Mouse (Mus musculus) lung, embryonic 14.5 days (tissue): Measurements from ENCODE around the gene Pamr1. TPM values are rescaled to one million over a fixed set of nuclear protein-coding genes. Genes with fewer than 3 reads are reported as not detected.

Source experiments
- ATAC-seq: fragments of 200-750 bp; cut with Nextera tagmentation; 2 replicates; pipeline ENCODE4 v1.8.0; 2017; ENCODE audit warnings: mild to moderate bottlenecking, moderate TSS enrichment, moderate library complexity; ENCODE audit not compliant: insufficient read depth
- DNase-seq: peaks from one replicate; pipeline ENCODE4 v3.0.0-alpha.2; 2015
- H3K27ac ChIP-seq: fragments of 300-500 bp; sonication (generic); 2 replicates; pipeline ENCODE4 v1.5.1; 2014; ENCODE audit warnings: low read depth, mild to moderate bottlenecking, moderate library complexity
- H3K27me3 ChIP-seq: fragments of 300-500 bp; sonication (generic); 2 replicates; pipeline ENCODE4 v1.6.1; 2014; ENCODE audit warnings: low read length, control low read depth; ENCODE audit not compliant: insufficient read depth
- H3K36me3 ChIP-seq: fragments of 300-500 bp; sonication (generic); 2 replicates; pipeline ENCODE4 v1.6.1; 2014; ENCODE audit warnings: control low read depth; ENCODE audit not compliant: insufficient read depth
- H3K4me1 ChIP-seq: fragments of 300-500 bp; sonication (generic); 2 replicates; pipeline ENCODE4 v1.6.1; 2014; ENCODE audit warnings: antibody characterized with exemption, control low read depth; ENCODE audit not compliant: insufficient read depth
- H3K4me2 ChIP-seq: fragments of 300-500 bp; sonication (generic); 2 replicates; pipeline ENCODE4 v1.6.1; 2014; ENCODE audit warnings: mild to moderate bottlenecking
- H3K4me3 ChIP-seq: fragments of 300-500 bp; sonication (generic); 2 replicates; pipeline ENCODE4 v1.5.1; 2014; ENCODE audit warnings: low read depth, low read length
- H3K9ac ChIP-seq: fragments of 300-500 bp; sonication (generic); 2 replicates; pipeline ENCODE4 v1.6.1; 2014
- H3K9me3 ChIP-seq: fragments of 300-500 bp; sonication (generic); 2 replicates; pipeline ENCODE4 v1.6.1; 2016; ENCODE audit warnings: low read depth, low read length, control low read depth
- CTCF ChIP-seq: IDR thresholded peaks from 2 replicates; pipeline ENCODE4 v1.5.1; 2016; ENCODE audit warnings: antibody characterized with exemption, low read depth
- WGBS: fragments of 180-500 bp; shearing (Covaris S2); extraction: QIAGEN DNeasy Blood & Tissue Kit; methylation state at CpG from one replicate; pipeline ENCODE4 v1.1.7; 2014; 5-methylcytosine and 5-hydroxymethylcytosine counted together
- polyA plus RNA-seq: library from polyadenylated mRNA; unstranded; fragments of >200 nt; fragmentation: Nextera tagmentation; extraction: Ambion mirVana; gene quantifications from 2 replicates; pipeline ENCODE4 v1.2.1, GENCODE M21; 2014

The Pamr1 gene
- polyA plus RNA-seq, 1 experiment from 2014 or later: 16.2 TPM

DNA sequence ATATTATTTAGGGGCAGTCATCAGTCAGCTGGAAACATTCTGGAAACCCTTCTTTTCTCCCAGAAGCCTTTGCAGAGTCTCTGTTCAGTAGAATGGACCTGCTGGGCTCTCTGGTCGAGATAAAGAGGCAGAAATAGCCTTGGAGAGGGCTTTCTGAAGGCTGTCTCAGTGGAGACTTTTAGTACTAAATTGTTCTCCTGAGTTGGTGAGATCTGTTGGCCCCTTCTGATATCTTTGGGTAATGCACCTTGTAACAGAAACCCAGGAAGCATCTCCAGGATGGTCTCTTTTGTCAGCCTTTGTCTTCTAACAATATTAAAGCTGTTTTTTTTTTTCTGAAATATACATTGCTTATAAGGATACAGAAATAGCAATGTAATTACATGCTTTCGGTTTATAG is 111.2 kb downstream of the Pamr1 start:
- 0 out of 2 replicates have a peak, but pooled peaks cover 3% of the 10 kb centered on the region for H3K4me1 ChIP-seq
- DNase-seq (no peak), ATAC-seq (no peak)
- peaks cover 42% of the 10 kb centered on the region for H3K27me3 ChIP-seq
- H3K27ac ChIP-seq: no peak overlapping the region
- H3K36me3 ChIP-seq: no peaks in the 10 kb centered on the region
- TF ChIP-seq CTCF: no peak
- H3K4me3 ChIP-seq: no peak overlapping the region
- no peak overlapping the region for H3K9ac ChIP-seq
- H3K9me3 ChIP-seq: no peaks in the 10 kb centered on the region
- no peak overlapping the region for H3K4me2 ChIP-seq
- 57% methylated on average over 2 of the region's 2 CpGs for WGBS

DNA sequence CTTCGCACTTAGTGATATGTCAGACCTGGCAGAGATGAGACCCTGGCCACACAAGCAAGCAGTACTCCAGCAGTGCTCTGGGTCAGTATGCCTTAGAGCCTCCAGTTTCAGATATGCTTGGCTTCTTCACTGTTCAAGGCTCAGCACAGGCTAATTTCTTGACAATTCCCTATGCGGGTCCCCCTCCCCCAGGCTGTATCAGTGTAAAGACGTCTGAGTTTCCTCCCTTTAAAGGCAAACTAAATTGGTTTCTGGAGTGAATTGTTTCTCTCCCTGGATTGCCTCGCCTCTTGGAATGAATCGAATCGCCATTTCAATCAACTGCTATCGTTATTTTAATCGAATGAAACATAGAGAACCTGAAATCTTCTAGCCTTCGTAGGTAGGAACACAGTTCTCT is 113.1 kb downstream of the Pamr1 start:
- ATAC-seq: no peak
- 53% methylated on average over 9 of the region's 9 CpGs for WGBS
- Histone ChIP-seq H3K9ac (no peak overlapping the region), H3K4me1 (0 out of 2 replicates have a peak, but pooled peaks cover 5% of the 10 kb centered on the region), H3K36me3 (no peaks in the 10 kb centered on the region), H3K4me2 (no peak overlapping the region), H3K9me3 (no peaks in the 10 kb centered on the region), H3K27ac (no peak overlapping the region), H3K4me3 (no peak overlapping the region), H3K27me3 (peaks cover 27% of the 10 kb centered on the region)
- DNase-seq: no peak
- no peak for TF ChIP-seq CTCF

DNA sequence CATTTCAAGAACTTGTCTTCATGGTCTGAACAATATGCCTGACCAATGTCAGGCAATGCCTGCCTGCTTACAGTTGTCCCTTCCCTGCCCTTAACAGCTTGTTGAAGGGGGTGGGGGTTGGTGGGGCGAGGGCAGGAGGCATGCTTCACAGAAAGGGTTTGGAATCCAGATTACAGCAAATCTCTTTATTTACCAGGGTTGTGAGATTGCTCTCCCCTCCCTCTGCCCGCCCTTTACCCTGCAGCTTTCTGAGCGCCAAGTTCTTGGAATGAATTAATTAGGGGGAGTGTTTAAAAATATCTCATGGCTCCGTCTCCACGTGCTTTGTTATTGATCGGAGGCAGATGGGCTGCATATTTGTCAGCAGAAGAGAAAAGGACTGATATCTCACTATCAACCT is 113.5 kb downstream of the Pamr1 start:
- ATAC-seq (no peak), DNase-seq (peak; percentile 35)
- WGBS: 12% methylated on average over 6 of the region's 6 CpGs
- Histone ChIP-seq H3K9me3 (no peaks in the 10 kb centered on the region), H3K36me3 (no peaks in the 10 kb centered on the region), H3K27ac (no peak overlapping the region), H3K4me2 (no peak overlapping the region), H3K4me3 (no peak overlapping the region), H3K27me3 (peaks cover 23% of the 10 kb centered on the region), H3K4me1 (0 out of 2 replicates have a peak, but pooled peaks cover 4% of the 10 kb centered on the region), H3K9ac (no peak overlapping the region)
- no peak for TF ChIP-seq CTCF

DNA sequence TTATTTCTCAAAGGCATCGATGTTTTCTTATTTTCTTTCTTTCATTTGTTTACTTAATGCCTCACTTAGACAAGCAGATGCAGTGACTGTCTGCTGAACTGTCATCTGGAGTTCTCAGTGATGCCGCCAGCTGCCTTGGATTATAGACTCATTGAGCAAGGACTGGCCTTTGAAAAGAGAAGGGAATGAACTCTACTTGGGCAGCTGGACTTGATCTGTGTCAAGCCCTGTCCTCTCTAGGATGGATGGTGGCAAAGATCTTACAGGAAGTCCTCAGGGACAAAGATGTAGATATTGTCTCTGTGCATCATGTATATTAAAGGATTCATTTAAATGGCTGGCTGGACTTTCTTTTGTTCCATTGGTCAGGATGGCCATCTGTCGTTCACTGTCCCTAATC is 114.1 kb downstream of the Pamr1 start:
- Histone ChIP-seq H3K27ac (peak overlapping the region; percentile 37), H3K4me3 (no peak overlapping the region), H3K9ac (no peak overlapping the region), H3K4me2 (no peak overlapping the region), H3K9me3 (no peaks in the 10 kb centered on the region), H3K36me3 (no peaks in the 10 kb centered on the region), H3K27me3 (peaks cover 19% of the 10 kb centered on the region), H3K4me1 (0 out of 2 replicates have a peak, but pooled peaks cover 4% of the 10 kb centered on the region)
- 40% methylated on average over 3 of the region's 3 CpGs for WGBS
- TF ChIP-seq CTCF: no peak
- DNase-seq (peak; percentile 77), ATAC-seq (peak; percentile 70)

DNA sequence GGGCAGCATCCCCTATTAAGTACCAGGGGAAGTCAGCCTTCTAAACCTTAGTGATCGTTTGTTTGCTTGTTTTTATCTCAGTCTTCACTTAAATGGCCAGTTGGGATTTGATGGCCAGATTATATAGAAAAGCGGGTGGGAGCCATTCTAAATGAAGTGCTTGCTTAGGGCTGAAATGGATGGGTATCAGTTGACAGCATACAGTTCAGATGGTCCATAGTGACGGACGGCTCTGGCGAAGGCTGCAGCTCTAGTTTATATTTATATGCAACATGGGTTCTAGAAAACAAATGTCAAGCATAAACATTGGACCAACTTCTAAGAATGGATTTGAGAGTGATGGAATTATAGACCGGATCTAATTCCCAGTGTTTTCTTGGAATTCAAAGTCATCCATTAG is 118.2 kb downstream of the Pamr1 start:
- TF ChIP-seq CTCF: no peak

DNA sequence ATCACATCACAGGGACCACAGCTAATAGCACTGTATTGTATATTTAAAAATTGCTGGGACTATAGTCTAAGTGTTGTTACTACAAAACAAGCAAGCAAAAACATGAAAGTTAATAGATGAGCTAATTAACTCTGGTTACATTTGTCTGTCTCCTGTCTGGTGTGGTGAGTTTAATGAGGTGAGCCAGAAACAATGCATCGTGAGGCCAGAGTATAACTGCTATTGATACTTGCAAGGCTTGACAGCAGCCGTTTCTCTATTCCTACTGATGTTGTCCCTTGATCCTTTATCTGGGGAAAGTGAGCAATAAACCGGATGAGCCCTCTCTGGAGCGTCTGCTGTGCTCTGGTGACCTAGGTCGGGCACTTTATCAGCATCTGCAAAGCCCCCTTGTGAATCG is 119.8 kb downstream of the Pamr1 start:
- 15% methylated on average over 6 of the region's 6 CpGs for WGBS
- no peak overlapping the region for H3K27ac ChIP-seq
- H3K27me3 ChIP-seq: no peaks in the 10 kb centered on the region
- peak; percentile 59 for DNase-seq
- 0 out of 2 replicates have a peak, but pooled peaks cover 4% of the 10 kb centered on the region for H3K4me1 ChIP-seq
- no peak overlapping the region for H3K4me3 ChIP-seq
- H3K36me3 ChIP-seq: no peaks in the 10 kb centered on the region
- no peak for TF ChIP-seq CTCF
- no peak overlapping the region for H3K4me2 ChIP-seq
- no peak overlapping the region for H3K9ac ChIP-seq
- peak; percentile 66; the same call in 1 of the 2 replicates for ATAC-seq
- H3K9me3 ChIP-seq: no peaks in the 10 kb centered on the region

More for the DNA sequence above, 118.2 kb downstream of the Pamr1 start:
- no peak overlapping the region for H3K27ac ChIP-seq
- peak; percentile 59 for DNase-seq
- no peak overlapping the region for H3K4me2 ChIP-seq
- no peaks in the 10 kb centered on the region for H3K27me3 ChIP-seq
- H3K9me3 ChIP-seq: no peaks in the 10 kb centered on the region
- no peak overlapping the region for H3K4me3 ChIP-seq
- H3K4me1 ChIP-seq: 0 out of 2 replicates have a peak, but pooled peaks cover 4% of the 10 kb centered on the region
- H3K36me3 ChIP-seq: no peaks in the 10 kb centered on the region
- peak; percentile 48; the same call in 1 of the 2 replicates for ATAC-seq
- 42% methylated on average over 6 of the region's 6 CpGs for WGBS
- H3K9ac ChIP-seq: no peak overlapping the region

DNA sequence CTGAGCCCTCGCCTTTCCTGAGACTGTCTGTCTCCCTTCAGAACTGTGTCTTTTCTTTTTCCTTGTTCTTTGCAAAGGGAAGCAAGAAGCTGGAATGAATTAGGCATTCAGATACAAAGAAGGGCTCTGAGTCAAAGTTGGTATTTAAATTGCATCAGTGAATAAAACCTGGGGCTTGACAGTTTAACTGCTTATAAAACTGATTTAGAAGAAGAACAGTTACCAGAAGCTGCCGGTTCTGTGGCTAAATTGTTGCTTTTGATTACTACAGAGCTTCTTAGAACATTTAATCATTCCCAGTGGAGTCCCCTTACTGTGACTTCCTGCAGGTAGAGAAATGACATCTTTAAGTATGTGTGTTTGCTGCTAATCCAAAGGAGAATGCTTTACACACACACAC is 124.8 kb downstream of the Pamr1 start:
- H3K9ac ChIP-seq: no peak overlapping the region
- H3K36me3 ChIP-seq: no peaks in the 10 kb centered on the region
- H3K27ac ChIP-seq: no peak overlapping the region
- WGBS: 66% methylated on average over 2 of the region's 2 CpGs
- H3K4me1 ChIP-seq: no peaks in the 10 kb centered on the region
- no peaks in the 10 kb centered on the region for H3K27me3 ChIP-seq
- H3K9me3 ChIP-seq: no peaks in the 10 kb centered on the region
- no peak for DNase-seq
- TF ChIP-seq CTCF: no peak
- H3K4me3 ChIP-seq: no peak overlapping the region
- ATAC-seq: no peak
- no peak overlapping the region for H3K4me2 ChIP-seq

DNA sequence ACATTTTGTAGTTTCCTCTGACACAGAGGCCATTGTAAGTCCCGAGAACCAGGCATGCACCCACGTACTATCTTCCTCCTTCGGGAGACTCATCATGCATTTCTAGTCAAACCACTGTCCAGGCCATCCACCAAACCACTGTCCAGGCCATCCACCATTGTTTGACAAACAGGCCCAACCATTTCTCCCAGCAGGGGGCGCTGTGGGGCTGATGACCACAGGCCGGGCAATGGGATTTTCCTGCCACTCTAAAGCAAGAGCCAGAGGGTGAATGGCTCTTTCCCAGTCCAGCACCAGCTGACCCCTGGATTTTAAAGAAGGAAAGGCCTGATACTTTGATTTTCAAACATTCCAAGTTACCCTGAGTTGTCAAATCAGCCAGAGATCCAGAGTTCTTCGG is 125.5 kb downstream of the Pamr1 start:
- no peaks in the 10 kb centered on the region for H3K36me3 ChIP-seq
- no peaks in the 10 kb centered on the region for H3K4me1 ChIP-seq
- 70% methylated on average over 6 of the region's 6 CpGs for WGBS
- H3K27me3 ChIP-seq: no peaks in the 10 kb centered on the region
- DNase-seq (peak; percentile 58), ATAC-seq (no peak)
- peak; percentile 73 for TF ChIP-seq CTCF
- no peak overlapping the region for H3K4me3 ChIP-seq
- no peaks in the 10 kb centered on the region for H3K9me3 ChIP-seq
- no peak overlapping the region for H3K9ac ChIP-seq
- H3K27ac ChIP-seq: no peak overlapping the region
- H3K4me2 ChIP-seq: no peak overlapping the region
